In genomic region chr10:32493600-32493999, GRCm38 (mm10) we compare ENCODE assay signal across 28 mouse cellular contexts.
"Had no signal": no experiment of that assay in that cellular context is flagged by ENCODE, and none has a peak within 500 bp of the region (broad histone marks: within the 10 kb centered on the region; RNA-seq: fewer than 3 reads in every experiment).

No protein-coding gene starts in this region.

- DNase-seq: cerebellum, adult 2 months; cerebellum, adult 8-10 months; cerebellum, adult 9-10 months; cerebellum, adult 9-11 months; cerebellum, postnatal 10 days; cerebellum, postnatal 14 days; cerebellum, postnatal 25 days; cerebellum, postnatal 36 days; embryo, embryonic 11 days; forebrain, postnatal 0 days; gastrocnemius, adult 2 months; gastrocnemius, postnatal 10 days; gastrocnemius, postnatal 14 days; gastrocnemius, postnatal 25 days; gastrocnemius, postnatal 36 days; heart, adult 11 months; heart, adult 18-20 months had no signal

- H3K9ac ChIP-seq: embryonic facial prominence, embryonic 12.5 days; embryonic facial prominence, embryonic 13.5 days; embryonic facial prominence, embryonic 15.5 days; forebrain, embryonic 12.5 days; forebrain, embryonic 13.5 days; forebrain, embryonic 15.5 days; forebrain, postnatal 0 days had no signal

- ATAC-seq: forebrain, embryonic 13.5 days; forebrain, embryonic 14.5 days; forebrain, embryonic 15.5 days; forebrain, embryonic 16.5 days; forebrain, postnatal 0 days had no signal

- H3K4me2 ChIP-seq: embryonic facial prominence, embryonic 12.5 days; embryonic facial prominence, embryonic 13.5 days; embryonic facial prominence, embryonic 15.5 days; forebrain, embryonic 12.5 days; forebrain, embryonic 13.5 days; forebrain, embryonic 15.5 days had no signal

- H3K27ac ChIP-seq: embryonic facial prominence, embryonic 10.5 days; embryonic facial prominence, embryonic 12.5 days; embryonic facial prominence, embryonic 13.5 days; embryonic facial prominence, embryonic 15.5 days; forebrain, embryonic 10.5 days; forebrain, embryonic 12.5 days; forebrain, embryonic 13.5 days; forebrain, embryonic 15.5 days; gastrocnemius, adult 2 months had no signal

- H3K4me1 ChIP-seq: embryonic facial prominence, embryonic 10.5 days; embryonic facial prominence, embryonic 12.5 days; embryonic facial prominence, embryonic 13.5 days; embryonic facial prominence, embryonic 15.5 days; forebrain, embryonic 15.5 days had no signal

- H3K9me3 ChIP-seq: embryonic facial prominence, embryonic 10.5 days; embryonic facial prominence, embryonic 12.5 days; embryonic facial prominence, embryonic 13.5 days; embryonic facial prominence, embryonic 15.5 days; forebrain, embryonic 10.5 days; forebrain, embryonic 12.5 days; forebrain, embryonic 13.5 days; forebrain, embryonic 15.5 days had no signal

- H3K36me3 ChIP-seq: embryonic facial prominence, embryonic 10.5 days; embryonic facial prominence, embryonic 12.5 days; embryonic facial prominence, embryonic 13.5 days; embryonic facial prominence, embryonic 15.5 days; forebrain, embryonic 10.5 days; forebrain, embryonic 12.5 days; forebrain, embryonic 15.5 days had no signal

- H3K4me3 ChIP-seq: embryonic facial prominence, embryonic 10.5 days; embryonic facial prominence, embryonic 12.5 days; embryonic facial prominence, embryonic 13.5 days; embryonic facial prominence, embryonic 15.5 days; erythroblast, embryonic 14.5 days; forebrain, embryonic 10.5 days; forebrain, embryonic 12.5 days; forebrain, embryonic 13.5 days; forebrain, embryonic 15.5 days; gastrocnemius, adult 2 months had no signal

- H3K27me3 ChIP-seq: embryonic facial prominence, embryonic 12.5 days; embryonic facial prominence, embryonic 13.5 days; embryonic facial prominence, embryonic 15.5 days; forebrain, embryonic 12.5 days; forebrain, embryonic 13.5 days; forebrain, embryonic 15.5 days had no signal
